Mouse (Mus musculus) 3134 (cell line): ENCODE measurements at regions not wholly inside any gene's neighbourhood (a gene's known extent, or its start where the extent isn't known, plus 50 kb on each side); places are given as distances from the start of the nearest gene placed in this dataset.
A peak's percentile ranks its signal among the peaks of the same experiment; 100 is the strongest.

ENCODE experiments used
- DNase-seq: peaks from one replicate; pipeline ENCODE4 v3.0.0-alpha.2; 2011; ENCODE audit warnings: low spot score; ENCODE audit not compliant: insufficient read length; ENCODE audit errors: extremely low read depth

DNA sequence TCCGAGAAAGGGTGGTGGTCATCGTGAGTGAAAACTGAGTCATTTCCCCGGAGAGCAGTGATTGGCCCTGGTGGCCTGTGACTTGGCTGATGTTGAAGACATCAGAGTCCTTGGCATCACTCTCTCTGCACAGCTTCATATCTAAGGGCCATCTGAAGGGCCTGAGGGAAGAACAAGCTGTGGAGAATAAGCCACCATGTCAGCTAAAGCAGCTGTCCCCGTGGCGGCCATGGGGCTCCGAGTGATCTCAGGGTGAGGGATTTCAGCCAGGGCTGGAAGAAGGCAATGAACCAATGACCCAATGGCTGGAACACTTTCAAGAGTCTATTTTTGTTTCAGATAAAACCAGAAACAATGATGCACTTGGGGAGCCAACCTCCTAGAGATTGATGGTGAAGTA lies 62.2 kb downstream of the Ttc32 start:
- peak; percentile 68 for DNase-seq

DNA sequence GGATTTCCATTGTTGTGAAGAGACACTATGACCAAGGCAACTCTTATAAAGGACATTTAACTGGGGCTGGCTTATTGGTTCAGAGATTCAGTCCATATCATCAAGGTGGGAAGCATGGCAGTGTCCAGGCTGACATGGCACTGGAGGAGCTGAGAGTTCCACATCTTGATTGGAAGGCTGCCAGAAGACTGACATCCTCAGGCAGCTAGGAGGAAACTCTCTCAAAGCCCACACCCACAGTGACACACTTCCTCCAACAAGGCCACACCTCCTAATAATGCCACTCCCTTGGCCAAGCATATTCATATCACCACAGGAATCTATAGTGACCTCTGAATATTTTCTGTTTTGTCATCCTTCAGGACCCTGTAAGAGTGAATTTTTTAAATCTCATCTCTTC lies 65.3 kb downstream of the Ttc32 start:
- peak; percentile 36 for DNase-seq

DNA sequence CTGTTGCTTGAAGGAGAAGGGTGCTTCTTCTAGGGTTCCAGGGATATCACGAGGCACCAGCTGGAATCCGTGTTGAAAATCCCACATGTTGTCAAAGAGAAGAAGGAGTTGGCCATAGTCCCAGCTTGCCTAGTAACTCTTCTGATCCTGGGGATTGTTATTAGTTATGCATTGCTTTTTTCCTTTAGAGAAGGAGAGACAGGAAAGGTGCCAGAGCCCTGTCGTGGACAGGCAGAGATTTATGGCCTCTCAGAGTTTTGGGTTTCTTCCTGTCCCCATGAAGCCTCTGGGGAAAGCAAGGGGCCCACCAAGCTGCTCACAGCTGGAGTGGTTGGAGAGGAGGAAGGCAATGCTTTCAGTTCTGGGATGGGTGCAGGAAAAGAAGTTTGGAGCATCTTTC lies 76.6 kb downstream of the Ttc32 start:
- peak; percentile 40 for DNase-seq

DNA sequence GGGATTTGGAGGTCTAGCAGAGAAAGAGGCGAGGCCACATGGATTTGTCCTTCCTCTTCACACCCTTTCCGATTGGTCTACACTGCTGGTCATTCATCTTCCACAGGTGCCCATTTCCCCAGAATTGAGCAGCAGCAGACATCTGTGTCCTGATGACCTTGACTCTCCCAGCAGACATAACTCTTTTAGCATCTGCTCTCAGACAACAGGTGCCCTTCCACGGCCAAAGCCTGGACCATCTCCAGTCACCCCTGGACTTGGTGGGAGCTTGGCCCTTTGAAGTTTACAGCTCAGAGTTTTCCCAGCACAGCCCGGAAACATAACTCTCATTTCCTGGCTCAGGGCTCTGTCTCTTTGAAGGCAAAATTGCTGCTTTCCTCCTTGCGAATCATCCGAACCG lies 80.0 kb downstream of the Ttc32 start:
- DNase-seq, result no peak

DNA sequence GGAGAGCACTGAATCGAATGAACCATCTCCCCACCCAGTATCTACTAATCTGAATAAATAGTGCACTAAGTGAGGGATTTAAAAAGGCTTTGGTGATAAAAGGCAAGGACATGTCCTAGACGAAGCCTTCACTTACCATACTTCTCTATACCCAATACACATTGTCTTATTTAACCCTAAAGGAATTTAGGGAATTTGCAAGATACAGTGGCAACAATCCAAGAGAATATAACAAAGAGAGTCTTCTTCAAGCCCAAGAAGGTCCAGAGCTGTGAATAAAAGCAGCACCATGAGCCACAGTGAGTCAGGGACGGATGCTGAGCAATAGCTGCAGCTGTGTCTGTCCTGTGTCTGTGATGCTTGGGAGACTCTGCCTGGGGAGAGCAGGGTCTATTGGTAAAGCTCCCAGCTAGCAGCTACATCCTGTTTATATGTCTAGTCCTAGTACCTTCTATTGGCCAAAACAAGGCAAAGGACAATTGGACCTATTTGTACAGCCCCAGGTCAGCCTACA lies 82.4 kb downstream of the Ttc32 start:
- DNase-seq, result peak; percentile 69

DNA sequence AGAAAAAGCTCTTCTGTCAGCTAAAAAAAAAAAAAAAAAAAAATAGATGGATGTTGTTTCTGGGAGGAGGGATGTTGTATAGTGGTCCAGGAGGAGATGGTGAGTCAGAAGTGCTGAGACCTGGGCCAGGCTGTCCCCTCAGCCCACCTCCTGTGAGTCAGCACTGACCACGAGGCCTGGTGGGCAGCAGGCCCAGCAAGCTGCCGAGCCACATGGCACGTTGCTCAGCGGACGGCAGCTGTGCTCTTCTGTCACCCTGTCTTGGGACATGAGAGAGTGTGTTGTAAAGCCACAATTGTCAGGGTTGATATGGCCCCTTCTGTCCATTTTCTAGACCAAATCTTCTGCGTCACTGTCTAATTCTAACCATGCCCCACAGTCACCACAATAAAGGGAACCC lies 83.9 kb downstream of the Ttc32 start:
- DNase-seq, result peak; percentile 94

DNA sequence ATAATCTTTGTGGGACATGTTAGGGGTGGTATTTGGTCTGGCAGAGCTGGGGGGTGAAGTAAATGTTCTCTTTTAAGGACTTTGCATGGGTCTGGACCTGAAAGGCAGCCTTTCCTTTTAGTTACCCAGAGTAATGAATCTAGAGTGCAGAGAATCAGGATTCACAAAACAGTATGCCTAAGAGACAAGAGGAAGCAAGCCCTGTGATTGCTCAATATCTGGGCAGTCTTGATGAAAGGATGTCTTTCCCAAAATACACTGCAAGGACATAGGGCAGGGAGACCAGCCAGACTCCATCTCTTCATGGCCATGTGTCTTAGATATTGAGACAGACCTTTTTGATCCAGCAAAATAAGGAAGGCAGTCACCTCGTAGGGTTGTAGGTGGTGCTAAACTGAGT lies 84.3 kb downstream of the Ttc32 start:
- no peak for DNase-seq

DNA sequence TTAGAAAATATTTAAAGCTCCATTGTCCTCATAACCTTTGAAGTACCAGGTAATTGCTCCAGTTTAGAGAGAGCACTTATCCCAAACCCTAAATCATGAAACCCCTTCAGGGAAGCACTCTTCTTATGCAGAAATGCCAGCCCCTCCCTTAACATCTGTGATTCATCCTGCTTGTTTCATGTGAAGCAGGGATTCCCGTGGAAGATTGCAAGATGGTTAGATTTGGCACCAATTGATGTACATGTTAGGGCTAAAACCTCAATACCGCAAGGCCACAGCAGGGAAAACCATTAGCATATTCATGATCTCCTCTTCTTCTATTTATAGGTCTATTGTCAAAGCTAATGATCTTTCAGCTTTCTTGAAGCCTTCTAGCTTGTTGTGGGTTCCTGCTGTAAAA lies 88.8 kb downstream of the Ttc32 start:
- DNase-seq, result peak; percentile 25

DNA sequence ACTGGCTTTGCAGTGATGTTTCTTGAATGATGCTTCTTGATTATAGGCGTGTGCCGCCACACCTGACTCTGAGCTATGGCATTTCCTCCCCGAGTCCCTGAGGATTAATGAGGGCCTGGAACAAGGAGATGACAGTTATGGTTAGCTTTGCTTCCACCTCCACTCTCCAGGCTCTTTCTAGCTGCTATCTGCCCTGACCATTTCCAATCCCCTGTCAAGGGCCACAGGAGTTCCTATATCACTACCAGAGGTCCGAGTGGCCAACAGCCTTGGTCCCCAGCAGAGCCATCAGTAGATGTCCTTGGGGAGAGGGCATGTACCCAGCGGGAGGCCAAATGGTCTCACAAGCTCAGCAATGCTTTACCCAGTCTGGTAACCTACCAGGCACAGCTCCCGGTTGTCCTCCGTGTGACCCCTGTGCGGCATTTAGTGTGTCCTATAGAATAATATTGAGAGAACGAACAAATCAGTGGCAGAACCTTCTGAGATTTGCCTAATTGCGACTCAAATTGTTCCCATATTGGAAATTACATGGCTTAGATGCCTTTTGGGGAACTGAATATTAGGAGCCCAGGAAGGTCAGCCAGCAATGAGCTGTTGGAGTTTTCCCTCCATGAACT lies 98.2 kb downstream of the Ttc32 start:
- DNase-seq, result no peak

DNA sequence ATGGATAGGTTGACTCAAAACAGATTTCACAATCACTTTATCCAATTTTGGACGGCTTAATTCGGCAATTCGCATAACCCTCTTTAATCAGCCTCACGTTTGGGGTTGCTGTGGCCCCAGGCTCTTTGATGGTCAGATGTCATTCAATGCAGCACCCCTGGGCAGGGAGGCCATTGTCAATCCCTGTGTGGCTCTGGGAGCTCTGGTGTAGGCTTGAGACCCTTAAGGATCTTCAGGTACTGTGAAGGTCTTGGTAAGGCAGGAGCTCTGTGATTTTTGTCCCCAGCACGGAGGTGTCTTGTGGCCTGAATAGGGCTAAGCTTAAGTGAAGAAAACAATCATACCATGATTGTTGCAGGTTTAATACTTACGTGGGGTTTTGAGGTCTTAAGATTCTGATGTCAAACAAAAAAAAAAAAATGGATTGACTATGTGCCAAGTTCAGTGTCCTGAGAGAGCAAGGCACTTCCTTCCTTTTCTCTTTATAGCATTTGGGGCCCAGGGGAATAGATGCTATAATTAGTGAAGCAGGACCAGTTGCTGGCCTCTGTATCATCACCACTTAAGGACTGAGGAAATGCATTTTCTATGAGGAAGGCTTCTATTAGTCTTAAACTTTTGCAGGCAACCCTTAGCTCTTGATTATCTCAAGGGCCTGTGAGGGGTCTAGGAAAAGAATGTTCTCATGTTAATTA lies 98.9 kb downstream of the Ttc32 start:
- no peak for DNase-seq

DNA sequence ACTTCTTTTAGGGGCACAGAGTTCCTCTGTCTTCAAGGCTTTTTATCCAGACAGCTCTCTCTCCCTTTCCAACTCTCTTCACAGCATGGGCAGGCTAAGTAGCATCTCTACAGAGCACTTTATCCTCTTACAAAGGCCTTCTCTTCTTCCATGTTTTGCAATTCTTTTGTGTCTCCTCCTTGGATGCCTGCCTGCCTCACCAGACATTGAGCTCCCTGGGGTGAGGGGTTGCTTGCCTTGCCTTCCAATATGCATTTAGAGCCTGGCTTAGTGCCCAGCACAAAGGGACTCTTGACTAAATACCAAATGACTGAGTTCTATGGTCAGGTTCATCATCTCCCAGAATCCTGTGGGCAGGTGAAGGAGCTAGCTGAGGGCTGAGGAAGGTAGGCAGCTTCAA lies 102.8 kb downstream of the Ttc32 start:
- no peak for DNase-seq

DNA sequence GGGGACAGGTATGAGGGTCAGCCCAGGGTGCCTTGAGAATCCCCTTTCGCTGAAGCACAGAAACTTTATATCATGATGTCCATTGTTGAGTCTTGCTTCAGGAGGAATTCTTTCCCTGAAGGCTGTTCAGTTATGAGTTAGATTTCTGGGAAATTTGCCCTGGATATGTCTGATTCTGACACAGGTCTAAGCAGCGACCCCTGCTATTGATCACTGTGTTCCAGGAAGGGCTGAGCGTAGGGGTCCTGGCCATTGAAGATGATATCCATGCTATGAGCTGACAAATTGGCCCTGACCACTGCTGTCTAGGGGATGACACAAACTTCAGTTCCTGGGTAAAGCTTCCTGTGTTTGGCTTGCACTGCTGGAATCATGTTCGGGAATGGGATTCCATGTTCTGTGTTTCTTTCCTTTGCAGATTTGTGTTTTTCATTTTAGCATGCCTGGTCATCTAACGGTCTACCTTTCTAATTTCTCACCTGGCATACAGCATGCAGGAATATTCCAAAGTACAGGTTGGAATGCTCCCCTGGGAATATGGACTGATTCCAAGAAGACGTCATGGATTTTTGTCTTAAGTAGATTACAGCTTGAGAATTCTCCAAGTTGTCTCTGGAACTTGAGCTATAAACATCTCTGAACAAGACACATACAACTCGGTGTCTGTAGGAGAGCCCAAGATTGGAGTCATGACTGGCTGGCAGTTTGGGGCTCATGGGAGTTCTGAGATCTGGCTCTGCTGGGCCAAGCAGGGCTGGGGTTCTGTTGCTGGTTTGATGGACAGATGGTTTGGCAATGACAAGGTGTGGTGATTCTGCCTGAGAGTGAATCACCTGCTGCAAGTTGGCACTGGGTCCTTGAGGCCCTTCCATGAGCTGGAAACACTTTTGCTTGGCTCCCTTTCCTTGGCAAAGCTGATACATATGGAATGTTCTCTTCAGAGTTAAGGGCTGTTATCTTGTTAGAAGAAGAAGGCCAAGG lies 104.4 kb downstream of the Ttc32 start:
- no peak for DNase-seq

DNA sequence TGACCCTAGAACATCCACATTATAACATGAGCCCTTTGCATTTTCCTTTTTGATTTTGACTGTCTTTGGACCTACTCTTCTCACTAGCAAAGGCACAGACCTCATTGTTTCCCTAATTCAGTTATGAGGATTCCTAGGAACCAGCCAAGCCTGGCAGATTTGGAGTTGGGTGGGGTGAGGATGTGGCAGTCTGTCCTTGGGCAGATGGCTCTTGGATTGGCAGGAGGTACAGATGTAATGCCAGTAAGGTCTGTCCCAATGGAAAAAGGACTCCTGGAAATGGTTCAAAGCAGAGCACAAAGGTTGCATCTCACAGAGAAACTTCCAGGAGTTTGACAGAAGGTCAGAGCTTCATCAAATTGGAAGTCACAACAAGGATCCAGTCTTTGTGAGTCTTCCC lies 121.2 kb downstream of the Ttc32 start:
- no peak for DNase-seq

DNA sequence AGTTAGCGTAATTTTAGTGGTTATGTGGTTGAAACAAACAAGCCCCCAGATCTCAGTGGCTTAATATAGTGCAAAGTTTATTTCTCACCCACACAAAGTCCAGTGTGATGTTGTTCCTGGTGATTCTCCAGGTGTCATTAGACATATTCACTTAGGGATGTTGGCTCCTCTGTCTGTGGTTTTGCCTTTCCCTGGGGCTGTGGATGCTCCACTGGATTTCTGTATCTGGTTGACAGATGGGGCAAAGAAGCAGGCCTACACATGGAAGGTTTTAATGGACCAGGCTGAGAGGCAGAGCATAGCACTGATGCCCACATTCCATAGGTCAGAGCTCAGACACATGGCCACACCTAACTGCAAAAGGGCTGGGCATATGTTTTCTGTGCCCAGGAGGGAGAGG lies 121.6 kb downstream of the Ttc32 start:
- DNase-seq, result no peak

DNA sequence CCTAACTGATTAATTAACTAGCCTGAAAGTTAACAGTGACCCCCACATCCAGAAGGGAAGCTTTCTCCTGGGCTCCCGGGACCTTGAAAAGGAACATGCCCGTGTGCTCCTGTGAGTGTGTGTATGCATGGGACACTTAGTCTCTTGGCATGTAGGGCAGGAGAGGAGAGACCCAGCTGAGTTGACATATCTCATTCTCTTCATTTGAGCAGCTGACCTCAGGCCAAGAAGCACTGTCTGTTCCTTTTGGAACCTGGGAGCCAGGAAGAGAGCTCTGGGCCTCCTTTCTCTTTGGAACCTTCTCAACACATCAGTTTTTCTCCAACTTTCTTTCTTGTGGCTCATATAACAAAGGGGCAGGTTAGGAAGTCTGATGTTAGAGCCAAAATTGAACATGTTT lies 124.7 kb downstream of the Ttc32 start:
- no peak for DNase-seq

DNA sequence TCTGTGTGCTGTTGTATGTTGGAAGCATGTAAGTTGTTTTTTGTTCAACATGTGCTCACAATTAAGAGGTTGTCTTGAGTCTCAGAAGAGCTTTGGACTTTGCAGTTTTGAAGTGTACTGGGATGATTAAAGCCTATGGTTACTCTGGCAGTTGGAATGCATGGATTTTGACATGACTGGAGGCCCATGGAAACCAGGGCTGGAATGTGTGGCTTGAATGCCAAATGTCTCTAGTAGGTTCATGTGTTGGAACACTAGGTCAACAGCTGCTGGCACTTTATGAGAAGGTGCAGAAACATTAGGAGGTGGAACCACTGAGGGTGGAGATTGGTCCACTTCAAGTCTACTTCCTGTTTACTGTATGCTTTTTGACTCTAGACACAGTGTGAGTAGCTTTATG lies 127.0 kb downstream of the Ttc32 start:
- no peak for DNase-seq

DNA sequence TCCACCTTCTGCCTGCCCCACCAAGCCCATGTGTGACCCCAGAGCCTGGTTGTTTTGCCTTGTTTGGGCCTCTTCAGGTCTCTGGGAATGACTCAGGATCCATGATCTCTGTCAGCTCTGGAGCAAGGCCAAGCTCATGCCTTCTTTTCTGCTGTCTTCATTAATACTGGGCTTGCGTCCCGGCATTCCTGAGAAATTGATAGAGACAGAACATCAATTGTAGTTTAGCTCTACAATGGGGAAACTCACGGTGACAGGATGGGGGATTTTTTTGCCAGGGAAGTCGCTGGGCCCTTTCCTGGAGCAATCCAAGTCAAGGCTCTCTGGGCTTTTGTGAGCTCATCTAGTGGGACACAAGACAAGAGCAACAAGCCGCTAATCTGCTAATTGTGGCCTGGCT lies 129.0 kb downstream of the Ttc32 start:
- no peak for DNase-seq

DNA sequence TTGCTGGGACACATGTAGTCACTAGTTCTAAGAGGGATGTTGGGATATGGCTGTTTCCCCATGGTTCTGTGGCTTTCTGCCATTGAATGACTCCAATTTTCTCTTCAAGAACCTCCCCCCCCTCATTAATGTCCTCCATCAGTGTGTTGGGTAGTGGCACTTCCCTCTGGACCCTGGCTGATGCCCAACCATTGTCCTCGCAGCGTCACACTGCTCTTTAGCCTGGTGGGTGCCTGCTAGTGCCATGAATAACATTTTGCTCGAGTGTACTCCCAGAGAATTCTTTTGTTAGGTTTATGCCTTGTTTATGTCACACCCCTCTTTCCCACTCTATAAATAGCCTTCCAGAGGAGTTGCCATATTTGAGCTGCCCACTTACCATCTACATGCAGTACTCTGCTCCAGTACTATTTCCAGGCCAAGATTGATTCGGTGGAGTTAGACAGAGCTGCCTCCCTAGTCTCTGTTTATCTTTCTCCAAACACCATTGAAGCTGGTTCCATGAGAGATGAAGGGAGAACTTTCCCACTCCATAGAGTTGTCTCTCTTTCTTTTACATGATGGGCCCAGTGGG lies 135.7 kb downstream of the Ttc32 start:
- DNase-seq, result no peak

DNA sequence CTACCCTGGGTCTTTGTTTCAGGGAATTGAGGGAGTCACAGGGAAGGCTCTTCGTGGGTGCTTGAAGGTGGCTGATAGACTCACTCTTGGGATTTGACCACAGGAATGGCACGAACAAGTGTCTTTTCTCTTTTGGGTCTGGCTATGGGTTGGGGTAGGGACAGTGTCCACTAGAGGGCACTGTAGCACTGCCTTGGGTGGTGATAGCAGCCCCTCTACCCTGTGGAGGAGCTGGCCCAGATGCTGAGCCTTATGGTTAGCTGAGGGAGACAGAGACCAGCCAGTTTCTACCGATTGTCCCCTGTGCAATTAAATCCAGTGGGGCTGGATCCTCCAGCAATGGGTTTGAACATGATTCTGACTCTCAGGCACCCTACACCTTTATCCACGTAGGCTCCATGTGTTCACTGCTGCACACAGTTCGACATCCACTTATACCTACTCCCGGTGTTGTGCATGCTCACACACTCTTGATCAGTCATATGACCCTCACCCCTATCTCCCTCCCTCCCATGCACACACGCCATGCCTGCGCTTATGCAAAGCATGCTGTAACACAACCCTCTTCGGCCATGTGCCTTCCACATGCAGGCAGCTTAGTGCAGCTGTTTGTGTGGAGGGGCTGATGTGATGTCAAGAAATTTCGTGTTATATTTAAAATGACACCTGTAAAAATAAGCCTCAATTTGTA lies 136.6 kb downstream of the Ttc32 start:
- peak; percentile 40 for DNase-seq

DNA sequence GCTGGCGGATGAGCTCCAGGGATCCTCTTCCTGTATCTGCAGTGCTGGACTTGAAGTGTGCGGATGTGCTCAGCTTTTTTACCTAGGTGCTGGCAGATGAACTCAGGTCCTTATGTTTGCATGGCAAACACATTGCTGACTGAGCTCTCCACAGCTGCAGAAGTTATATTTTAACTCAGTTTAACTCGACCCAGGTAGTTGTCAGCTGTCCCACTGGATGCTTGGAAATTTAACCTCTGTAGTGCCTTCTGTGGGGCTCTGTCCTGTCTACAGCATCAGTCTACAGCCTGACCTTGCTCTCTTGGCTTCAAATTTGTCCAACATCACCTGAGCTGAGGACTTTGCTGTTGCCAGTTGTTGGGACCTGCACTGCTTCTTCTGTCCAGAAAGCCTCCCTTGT lies 139.2 kb downstream of the Ttc32 start:
- no peak for DNase-seq
